Mouse (Mus musculus): ENCODE data around the gene Mylip.

Gene Mylip

DNA sequence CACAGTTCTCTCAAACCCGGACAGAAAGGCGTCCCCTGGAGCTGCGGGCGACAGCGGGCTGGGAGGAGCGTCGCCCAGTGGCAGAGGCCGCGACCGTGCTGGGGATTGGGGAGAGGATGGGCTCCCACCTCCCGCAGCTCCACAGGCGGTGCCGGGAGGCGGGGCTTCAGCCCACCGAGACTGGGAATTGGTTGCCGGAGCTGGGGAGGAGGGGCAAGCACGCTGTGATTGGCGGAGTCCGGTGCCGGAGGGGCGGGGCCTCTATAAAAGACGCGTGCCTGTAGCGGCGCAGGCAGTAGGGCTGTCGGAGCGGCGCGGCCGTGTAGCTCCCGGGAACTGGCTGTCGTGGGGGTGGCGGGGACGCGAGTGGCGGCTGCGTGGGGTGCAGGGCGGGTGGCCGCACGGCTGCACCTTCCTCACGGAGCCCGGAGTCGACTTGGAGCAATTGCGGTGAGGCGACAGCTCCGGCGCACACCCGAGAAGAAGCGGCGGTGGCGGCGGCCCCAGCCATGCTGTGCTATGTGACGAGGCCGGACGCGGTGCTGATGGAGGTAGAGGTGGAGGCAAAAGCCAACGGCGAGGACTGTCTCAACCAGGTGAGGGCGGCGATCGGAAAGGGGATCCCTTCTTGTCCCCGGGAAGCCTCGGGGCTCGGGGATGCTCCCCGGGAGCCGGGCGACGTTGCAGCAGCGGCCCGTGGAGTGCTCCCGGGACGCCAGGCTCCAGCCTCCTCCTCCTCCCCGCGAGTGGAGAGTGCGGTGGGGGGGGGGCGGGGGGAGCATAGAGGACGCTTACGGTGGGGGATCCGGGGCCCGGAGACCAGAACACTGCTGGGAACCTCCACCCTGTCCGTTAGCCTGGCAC lies at the start of gene Mylip:
TSS of gene Mylip (plus strand) at position 295 of the 864 bp plus-strand sequence.
- DNase-seq (ENCODE audit: low spot score in 2 of 2) = peak; percentile 98 to 99

DNA sequence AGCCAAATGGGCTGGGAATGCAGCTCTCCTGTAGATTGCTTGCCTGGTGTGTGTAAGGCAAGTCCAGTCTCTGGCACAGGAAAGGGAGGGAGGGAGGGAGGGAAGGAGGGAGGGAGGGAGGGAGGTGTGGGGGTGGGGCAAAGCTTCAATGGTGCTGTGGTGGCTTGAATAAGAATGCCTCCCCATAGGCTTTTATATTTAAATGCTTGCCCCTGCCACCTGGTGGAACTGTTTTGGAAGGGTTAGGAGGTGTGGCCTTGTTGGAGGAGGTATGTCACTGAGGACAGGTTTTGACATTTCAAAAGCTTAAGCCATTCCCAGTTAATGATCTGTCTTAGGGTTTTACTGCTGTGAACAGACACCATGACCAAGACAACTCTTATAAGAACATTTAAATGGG lies 47.6 kb upstream of the Mylip start:
- no peak for DNase-seq (ENCODE audit: low spot score in 2 of 2)

DNA sequence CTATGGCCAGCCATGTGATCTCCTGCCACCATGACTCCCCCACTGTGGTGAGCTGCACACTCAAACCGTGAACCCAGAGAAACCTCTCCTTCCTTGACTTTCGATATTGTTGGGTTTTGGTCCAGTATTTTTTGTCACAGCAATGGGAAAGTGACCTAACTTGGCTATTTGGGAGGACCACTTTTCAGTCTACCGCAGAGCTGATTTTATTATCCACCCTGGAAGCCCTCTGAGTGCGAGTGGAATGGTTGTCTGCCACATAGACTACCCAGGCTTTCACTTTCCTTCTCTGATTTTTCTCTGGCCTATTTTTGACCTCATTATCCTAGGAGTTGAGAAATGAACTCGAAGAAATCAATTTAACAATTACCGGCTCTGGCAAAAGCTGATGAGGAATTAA lies 46.0 kb upstream of the Mylip start:
- DNase-seq (ENCODE audit: low spot score in 2 of 2) = no peak

DNA sequence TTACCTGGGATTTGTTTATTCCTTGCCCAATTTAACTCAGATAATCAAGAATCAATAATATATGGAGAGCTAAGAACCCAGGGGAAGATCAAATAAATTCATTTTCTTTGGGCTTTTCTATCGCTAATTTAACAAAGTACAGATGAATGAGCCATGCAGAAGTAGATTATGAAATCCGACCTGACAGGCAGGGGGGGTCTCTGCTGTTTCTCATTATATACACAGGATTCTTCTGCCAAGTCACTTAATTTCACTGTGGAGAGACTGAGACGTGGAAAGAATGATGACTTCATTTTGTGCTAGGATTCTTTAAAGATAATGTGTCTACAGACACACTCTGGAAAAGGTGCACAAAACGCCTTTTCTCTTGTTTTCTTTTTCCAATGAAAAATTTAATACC lies 45.6 kb upstream of the Mylip start:
- no peak for DNase-seq (ENCODE audit: low spot score in 2 of 2)

DNA sequence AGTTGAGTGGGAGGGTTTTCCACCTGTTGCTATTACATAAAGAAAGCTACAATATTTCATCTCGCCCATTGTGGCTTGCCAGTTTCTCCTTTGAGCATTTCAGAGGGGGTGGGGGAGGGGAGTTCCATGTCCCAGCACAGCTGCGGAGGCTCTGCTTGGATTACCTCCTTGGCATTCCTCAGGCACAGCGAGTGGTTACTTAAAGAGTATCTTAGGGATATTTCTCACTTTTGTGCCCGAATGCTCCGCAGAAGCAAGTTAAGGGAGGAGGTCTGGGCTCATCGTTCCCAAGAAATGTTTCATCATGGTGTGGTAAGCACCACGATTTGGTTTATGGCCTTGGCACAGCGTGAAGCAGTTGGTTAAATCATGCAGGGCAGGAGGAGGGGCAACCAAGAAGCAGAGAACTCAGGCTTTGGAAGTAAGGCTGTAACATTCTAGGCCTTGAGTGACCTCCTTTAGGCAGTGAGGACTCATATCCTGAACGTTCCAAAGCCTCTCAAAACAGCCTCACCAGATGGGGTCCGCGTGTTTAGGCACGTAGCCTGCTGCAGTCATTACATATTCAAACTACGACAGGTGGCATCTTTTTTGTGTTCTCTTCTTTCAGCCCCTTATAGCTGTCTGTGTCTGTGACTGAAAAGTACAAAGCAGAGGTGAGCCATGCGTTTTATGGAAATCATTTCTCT lies 43.9 kb upstream of the Mylip start:
- no peak for DNase-seq (ENCODE audit: low spot score in 2 of 2)

- no peak for DNase-seq (ENCODE audit: low spot score in 2 of 2)
Measured at GRCm38 (mm10) chr13:45351483-45351882, 38.1 kb upstream of the Mylip start.

GRCm38 (mm10) chr13:45354824-45355223 lies 34.7 kb upstream of the Mylip start:
- DNase-seq (ENCODE audit: low spot score in 2 of 2) = no peak

DNA sequence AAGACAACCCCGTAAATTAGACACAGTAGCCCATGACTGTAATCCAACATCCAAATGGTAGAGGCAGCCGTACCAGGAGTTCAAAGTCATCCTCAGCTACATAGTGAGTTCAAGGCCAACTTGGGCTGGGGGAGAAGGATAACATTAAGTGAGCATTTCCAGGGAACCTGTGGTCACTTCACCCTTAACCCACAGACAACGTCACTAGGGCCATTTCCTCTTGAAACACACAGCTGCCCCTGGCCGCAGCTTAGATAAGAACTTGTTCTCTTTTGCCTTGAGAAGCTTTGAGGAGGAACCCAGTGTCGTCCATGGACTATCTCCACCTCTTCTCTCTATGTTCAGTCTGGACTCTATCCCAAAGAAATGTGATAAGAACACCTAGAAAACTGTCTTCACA lies 31.3 kb upstream of the Mylip start:
- no peak for DNase-seq (ENCODE audit: low spot score in 2 of 2)

DNA sequence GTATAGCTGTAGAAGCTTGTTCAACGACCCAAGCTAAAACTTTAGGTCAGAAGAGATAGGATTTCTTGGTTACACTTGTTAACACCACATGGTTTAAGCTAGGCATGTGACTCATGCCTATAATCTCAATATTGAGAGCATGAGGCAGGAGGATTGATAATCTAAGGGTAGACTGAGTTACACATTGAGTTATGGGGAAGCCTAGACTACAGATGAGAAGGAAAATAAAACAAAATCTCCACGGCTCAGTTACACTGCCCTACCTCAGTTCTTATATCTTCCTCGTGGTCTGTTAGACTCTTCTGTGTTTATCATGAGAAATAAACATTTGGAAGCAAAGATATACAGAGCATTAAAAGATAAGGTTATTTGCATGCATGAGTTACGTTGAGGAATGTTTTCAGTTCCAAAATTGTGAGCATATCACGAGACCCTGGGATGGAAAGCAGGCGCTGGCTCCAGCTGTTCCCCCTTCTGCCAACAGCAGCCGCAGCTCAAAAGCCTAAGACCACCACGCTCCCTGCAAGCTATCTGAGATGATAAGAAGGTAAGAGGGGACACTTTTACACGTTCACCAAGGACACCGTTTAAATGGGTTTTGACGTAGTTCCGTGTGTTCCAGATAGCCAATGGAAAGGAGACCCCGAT lies 30.7 kb upstream of the Mylip start:
- no peak for DNase-seq (ENCODE audit: low spot score in 2 of 2)

GRCm38 (mm10) chr13:45365788-45366187 lies 23.8 kb upstream of the Mylip start:
- no peak for DNase-seq (ENCODE audit: low spot score in 2 of 2)

DNA sequence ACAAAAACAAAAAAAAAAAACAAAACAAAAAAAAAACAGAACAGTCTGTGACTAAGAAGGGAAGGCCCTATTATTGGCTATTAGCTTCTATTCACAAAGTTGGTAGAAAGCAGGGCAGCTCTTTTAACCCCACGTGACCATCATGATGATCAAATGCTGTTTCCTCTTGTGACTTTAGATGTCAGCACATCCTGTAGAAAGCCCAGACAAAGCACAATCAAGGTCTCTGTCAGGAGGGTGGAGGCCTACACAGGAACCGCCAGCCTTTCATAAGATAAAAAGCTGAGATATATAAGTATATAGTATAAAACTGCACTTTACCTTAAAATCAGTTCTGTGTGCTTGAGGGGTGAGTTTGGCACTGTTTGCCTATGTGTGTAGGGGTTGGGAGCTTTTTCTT lies 17.9 kb upstream of the Mylip start:
- no peak for DNase-seq (ENCODE audit: low spot score in 2 of 2)

DNA sequence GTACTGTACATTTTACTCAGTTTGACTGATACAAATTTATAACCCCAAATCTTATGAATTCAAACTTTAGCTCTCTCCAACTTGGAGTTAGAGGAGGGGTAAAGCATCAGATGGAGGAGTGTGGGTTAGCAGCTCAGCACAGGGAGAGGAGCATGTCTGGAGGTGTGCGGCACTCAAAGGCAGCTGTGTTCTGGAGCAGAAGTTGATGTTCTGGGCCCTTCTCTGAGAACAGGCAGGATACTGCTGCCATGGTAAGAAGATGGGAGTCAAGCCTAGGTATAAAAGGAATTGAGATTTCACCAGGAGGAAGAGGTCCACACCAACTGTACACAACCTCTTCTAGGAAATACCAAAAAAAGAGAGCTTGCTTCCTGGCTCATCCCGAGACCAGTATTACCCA lies 17.1 kb upstream of the Mylip start:
- DNase-seq (ENCODE audit: low spot score in 2 of 2) = no peak

DNA sequence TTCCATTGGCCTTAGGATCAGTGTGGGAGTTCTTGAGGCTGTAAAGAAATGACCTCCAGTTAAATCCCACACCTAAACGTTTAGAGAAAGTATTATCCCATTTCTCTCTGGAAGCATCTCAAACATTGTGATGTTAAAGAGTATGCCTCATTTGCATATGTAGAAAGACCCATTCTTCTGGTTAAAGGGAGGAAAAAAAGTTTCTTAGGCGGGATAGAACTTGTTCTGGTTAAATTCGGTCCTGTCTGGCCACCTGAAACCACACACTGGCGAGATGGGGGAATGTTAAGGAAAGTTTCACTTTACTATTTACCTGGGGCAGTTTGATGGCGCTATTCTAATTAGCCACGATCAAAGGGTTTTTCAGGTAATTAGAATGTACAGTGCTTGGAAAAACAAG lies 14.7 kb upstream of the Mylip start:
- no peak for DNase-seq (ENCODE audit: low spot score in 2 of 2)

DNA sequence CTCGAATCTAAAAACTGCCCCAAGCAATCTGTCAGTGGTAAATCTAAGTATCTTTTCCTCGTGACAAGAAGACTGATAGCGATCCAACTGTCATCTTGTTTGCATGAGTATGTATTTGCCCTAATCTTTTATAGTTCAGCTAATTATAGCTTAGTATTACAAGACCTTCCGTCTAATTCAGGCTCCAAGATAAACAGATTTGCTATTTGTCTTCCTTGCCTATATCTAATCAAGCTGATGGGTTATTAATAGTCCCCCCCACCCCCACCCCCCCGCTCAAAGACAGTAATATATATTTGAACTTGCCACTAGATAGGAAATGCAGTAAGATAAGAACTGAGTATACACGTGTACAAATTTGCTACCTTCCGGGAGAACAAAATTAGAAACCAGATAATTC lies 7.3 kb upstream of the Mylip start:
- no peak for DNase-seq (ENCODE audit: low spot score in 2 of 2)

DNA sequence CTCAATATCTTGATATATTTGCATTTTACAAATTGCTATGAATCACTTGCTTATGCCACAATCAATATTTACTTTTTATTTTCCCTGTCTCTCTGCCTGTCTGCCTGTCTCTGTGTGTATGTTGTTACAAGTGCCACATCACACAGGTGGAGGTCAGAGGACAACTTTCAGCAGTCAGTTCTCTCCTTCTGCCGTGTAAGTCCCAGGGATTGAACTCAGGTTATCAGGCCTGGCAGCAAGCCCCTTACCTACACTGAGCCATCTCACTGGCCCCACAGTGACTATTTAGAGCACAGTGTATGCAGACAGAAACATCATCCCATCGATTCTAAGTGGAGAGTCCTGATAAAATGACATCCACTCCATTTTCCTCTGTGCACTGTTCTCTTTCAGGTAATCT lies 4.9 kb upstream of the Mylip start:
- DNase-seq (ENCODE audit: low spot score in 2 of 2) = no peak

- DNase-seq (ENCODE audit: low spot score in 2 of 2) = no peak
Measured at GRCm38 (mm10) chr13:45385521-45385920, 4.0 kb upstream of the Mylip start.

GRCm38 (mm10) chr13:45386253-45386652 lies 3.3 kb upstream of the Mylip start:
- DNase-seq (ENCODE audit: low spot score in 2 of 2) = peak in 1 of 2 experiments; percentile 34

DNA sequence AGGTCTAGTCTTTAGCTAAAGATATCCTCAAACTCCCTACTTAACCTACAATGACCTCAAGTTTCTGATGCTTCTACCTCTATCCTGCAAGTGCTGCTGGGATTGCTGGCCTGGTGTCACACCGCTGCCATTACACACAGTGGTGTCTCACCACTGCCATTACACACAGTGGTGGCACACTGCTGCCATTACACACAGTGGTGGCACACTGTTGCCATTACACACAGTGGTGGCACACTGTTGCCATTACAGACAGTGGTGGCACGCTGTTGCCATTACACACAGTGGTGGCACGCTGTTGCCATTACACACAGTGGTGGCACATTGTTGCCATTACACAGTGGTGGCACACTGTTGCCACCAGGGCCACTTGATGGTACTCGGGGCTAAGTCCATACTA lies 2.3 kb upstream of the Mylip start:
- DNase-seq (ENCODE audit: low spot score in 2 of 2) = no peak

DNA sequence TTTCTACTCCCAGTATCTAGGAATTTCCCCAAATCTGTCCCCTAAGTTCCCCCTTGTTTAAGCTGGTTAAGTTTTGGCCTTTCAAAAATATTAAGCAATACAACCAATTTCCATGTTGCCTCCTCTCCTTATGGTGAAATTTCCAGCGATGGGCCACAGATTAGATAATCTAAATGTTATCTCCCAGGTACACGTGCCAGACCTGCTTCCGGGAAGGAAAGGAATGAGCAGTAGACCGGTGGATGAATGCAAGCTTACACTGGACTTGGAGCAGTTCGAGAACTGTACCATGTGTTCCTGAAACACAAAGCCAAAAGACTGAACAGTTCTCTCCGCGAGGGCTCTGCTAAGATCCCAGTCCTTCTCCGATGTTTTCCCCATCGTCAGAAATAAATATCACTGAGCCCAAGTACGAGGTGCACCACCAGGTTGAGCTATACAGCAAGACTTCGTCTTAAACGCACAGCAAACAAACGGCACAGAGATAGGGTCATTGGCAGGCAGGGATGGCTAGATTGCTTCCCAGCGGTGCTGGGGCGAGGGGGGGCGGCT lies 1.2 kb upstream of the Mylip start:
- DNase-seq (ENCODE audit: low spot score in 2 of 2) = no peak

DNA sequence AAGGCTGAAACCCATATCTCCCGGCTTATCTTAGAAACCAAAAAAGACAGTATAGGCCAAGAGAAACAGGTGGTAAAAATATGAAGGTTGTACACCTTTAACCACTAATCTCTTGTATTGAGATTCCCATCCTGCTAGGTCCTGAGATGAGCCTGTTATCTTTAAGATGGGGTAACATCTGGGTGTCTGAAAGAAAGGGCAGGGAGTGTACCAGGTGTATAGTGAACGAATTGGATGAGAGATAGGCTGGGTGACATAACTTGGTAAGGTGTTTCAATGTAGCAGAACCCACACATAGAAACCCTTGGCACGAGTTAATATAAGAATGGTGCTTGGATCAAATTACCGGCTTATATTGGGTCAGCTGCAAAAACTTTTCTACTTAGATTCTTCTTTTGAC lies 653 bp upstream of the Mylip start:
- no peak for DNase-seq (ENCODE audit: low spot score in 2 of 2)

- DNase-seq (ENCODE audit: low spot score in 2 of 2) = peak; percentile 34 to 45
Measured at GRCm38 (mm10) chr13:45390312-45390961, 895 bp downstream of the Mylip start.
